Mouse (Mus musculus): ENCODE results near the gene Myo7a. TPM values are rescaled to one million over a fixed set of nuclear protein-coding genes. Genes with fewer than 3 reads are reported as not detected.

Myo7a gene
- total RNA-seq, 2 experiments from 2014 or later: 5.3 to 5.8 TPM

GRCm38 (mm10) chr7:98145402-98145801 lies 26.1 kb upstream of the Myo7a start, which contains the start of gene Omp:
Omp (minus strand) TSS chr7:98145502.
- intact Hi-C loops (cut with DNase I): no loop called here
- no peak for DNase-seq

GRCm38 (mm10) chr7:98142648-98143047 lies 23.3 kb upstream of the Myo7a start:
- intact Hi-C loops (cut with DNase I): no loop called here
- DNase-seq: no peak

DNA sequence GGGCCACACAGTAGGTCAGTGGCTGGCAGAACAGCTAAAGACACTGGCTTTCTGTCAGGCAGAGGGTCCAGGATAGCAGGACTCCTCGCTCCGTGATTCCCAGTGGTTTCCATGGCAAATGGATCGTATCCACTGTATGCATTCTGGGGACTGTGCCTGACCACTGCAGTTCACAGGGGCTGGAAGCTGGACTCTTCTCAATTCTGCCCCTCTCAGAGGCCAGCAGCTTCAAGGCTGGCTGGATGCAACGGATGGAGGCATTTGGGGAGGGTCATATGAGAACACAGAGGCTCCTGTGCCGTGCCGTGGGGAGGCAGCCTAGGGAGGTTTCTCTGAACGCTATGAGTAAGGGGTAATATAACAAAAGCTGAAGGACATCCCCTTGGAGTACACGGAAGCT lies 22.9 kb upstream of the Myo7a start:
- DNase-seq: no peak
- intact Hi-C loops (cut with DNase I): no loop called here

- intact Hi-C loops (cut with DNase I): no loop called here
- no peak for DNase-seq
These were observed 21.9 kb upstream of the Myo7a start for GRCm38 (mm10) chr7:98141206-98141605.

GRCm38 (mm10) chr7:98140597-98140996 lies 21.3 kb upstream of the Myo7a start:
- intact Hi-C loops (cut with DNase I): no loop called here
- DNase-seq: no peak

DNA sequence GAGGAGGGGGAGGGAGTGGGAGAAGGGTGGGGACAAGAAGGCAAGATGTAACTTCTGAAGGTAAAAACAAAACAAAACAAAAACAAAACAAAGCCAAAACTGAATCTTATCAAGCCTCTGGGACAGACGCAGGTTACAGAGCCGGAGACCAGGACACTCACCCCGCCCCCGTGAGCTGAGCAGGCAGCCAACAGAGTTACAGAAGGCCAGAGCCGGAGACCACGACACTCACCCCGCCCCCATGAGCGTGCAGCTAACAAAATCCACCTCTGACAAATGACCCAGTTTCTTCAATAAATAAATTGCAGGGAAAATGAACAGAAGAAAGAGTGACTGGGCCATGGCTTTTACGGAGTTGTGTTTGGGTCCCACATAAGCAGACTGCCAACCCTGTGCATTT lies 19.9 kb upstream of the Myo7a start:
- no peak for DNase-seq
- intact Hi-C loops (cut with DNase I): no loop called here

DNA sequence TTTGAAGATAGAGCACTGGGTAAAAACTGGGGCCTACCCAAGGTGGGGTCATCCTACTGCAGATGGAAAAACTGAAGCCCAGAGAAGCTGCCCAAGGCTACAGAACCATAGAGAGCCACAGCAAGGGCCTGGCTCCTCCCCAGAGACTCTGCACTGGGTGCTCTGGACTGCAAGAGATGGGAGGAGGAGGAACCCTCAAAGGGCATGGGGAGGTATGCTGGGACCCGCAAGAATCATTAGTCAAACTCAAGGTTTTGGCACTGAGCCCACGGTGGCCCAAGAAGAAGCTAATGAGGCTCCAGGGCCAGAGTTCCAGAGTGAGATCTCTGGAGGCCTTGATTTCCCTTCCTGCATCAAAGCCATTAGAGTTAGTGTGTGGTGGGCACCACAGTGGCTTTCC lies 18.7 kb upstream of the Myo7a start:
- DNase-seq: no peak
- intact Hi-C loops (cut with DNase I): no loop called here

DNA sequence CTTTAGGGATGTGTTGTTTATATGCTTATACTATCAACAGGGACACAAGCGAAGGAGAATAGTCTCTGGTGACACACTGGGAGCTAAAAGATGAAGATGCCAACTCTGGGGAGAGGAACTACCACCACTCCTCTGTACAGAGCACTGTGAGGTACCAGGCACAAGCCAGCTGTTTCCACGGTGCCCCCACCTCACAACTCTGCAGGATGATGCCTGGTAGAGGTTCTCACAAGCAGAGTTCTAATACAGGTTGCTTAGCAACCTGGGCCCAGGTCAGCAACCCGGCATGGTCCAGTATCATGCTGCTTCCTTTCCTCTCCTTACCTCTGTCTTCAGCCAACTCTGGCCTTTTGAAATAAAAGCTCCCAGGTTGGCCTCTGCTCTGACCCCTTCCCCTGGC lies 18.3 kb upstream of the Myo7a start:
- DNase-seq: no peak
- intact Hi-C loops (cut with DNase I): no loop called here

DNA sequence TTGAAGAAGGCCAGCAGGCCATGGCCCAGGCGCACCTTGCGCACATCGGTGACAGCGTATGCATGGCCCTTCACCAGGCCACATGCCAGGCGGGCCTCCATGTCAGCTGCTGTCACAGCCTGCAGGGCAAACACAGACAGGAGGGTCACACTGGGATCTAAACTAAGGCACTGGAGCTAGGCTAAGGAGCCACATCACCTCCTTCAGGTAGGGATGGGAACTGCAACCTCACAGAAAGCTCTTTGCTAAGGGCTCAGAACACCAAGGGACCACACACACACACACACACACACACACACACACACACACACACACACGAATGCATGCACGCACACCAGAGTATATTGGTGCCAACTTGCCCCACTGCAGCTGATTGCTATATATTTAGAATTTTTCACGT lies 12.4 kb upstream of the Myo7a start:
- no peak for DNase-seq
- intact Hi-C loops (cut with DNase I): no loop called here

DNA sequence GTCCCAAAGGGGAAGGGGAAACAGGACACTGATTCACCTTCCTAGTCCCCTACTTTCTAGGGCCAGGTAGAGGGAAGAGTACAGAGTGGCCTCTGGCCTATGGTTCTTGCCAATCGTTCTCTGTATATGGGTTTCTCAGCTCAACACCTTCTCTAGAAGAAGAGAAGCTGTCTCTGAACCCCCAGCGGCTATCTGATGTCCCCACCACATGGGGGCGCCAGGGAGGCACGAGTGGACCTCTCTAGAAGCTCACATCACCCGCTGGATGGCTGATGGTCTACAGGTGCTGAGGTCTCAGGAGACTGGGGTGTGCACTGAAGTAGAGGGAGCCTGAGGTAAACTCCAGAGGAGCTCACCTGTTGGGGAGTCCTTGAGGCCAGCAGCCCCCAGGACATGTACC lies 6.1 kb upstream of the Myo7a start:
- peak in 1 of 2 experiments; percentile 30 for DNase-seq
- intact Hi-C loops (cut with DNase I): no loop called here

GRCm38 (mm10) chr7:98124701-98125100 lies 5.4 kb upstream of the Myo7a start:
- DNase-seq: no peak
- intact Hi-C loops (cut with DNase I): no loop called here

DNA sequence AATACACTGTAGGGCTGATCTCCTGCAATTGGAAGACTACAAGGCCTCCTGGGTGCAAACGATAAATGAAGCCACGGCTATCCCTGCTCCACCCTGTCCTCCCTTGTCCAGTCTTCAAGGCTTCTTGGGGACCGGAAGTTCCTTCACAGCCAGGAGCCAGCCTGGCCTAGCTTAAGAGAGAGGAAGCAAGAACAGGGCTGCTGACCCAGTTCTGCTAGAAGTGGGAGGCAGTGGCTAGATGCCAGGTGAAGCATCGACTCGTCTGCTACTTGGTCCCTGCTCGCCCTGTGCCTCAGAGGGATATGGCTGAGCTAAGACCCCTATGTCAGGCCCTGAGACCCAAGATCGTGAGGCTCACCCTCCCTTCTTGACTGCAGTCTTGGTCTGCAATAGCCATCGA lies 2.3 kb upstream of the Myo7a start:
- no peak for DNase-seq
- intact Hi-C loops (cut with DNase I): no loop called here

DNA sequence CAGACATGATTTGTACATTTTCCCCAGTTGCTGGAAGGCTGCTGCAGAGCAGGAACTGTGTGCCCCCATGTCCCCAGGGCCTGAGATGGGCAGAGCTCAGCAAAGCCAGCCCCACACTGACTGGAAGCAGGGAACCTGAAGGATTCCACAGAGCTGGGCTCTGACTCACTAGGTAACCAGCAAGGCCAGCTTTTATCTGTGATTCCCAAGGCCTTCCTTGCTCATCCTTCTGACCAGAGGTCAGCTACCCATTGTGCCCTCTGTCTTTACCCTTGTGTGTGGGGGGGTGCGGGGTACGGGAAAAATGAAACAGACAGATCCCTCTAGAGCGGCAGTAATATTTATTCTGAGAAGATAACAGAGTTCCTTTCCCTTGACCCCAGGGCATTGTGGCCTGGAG lies 1.9 kb upstream of the Myo7a start:
- intact Hi-C loops (cut with DNase I): no loop called here
- no peak for DNase-seq

- peak; percentile 74 to 81 for DNase-seq
- intact Hi-C loops (cut with DNase I): loop anchor here (1.0 kb wide), 2 partner anchors 17 to 49 kb away; no protein-coding TSS in a partner anchor
These were observed 1.0 kb upstream of the Myo7a start for GRCm38 (mm10) chr7:98120325-98120724.

- intact Hi-C loops (cut with DNase I): loop anchor here (1.0 kb wide), 2 partner anchors 17 to 49 kb away; no protein-coding TSS in a partner anchor
- DNase-seq: no peak
These were observed 573 bp upstream of the Myo7a start for GRCm38 (mm10) chr7:98119961-98120232.

- DNase-seq: peak; percentile 67 to 75
- intact Hi-C loops (cut with DNase I): loop anchor here (1.0 kb wide), 1 partner anchor 12 kb away; no protein-coding TSS in a partner anchor
These were observed 2.2 kb downstream of the Myo7a start for GRCm38 (mm10) chr7:98117012-98117660.

GRCm38 (mm10) chr7:98114656-98115055 lies 4.7 kb downstream of the Myo7a start:
- intact Hi-C loops (cut with DNase I): no loop called here

DNA sequence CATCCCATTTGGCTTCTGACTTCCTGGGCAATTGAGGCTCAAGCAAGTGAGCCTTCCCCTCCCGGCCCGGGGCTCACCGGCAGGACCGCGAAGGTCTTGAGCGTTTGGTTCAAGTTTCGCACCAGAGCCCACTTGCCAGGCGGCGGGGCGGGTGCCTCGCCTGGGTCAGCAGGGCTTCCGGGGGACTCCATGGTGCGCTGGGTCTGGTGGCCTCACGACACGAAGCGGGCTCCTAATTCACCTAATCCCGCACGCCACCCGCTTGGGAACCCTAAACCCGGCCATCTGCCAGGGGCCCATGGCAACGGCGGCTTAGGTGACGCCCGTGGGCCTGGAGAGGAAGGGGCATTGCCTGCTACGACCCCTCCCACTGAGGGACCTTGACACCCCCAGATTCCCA lies 8.1 kb downstream of the Myo7a start:
- intact Hi-C loops (cut with DNase I): no loop called here
- DNase-seq: no peak

More at GRCm38 (mm10) chr7:98114656-98115055, 4.7 kb downstream of the Myo7a start:
- DNase-seq: no peak

- no peak for DNase-seq
- intact Hi-C loops (cut with DNase I): no loop called here
These were observed 9.6 kb downstream of the Myo7a start for GRCm38 (mm10) chr7:98109771-98110170.

GRCm38 (mm10) chr7:98108636-98109430 lies 10.5 kb downstream of the Myo7a start:
- intact Hi-C loops (cut with DNase I): no loop called here
- no peak for DNase-seq

- intact Hi-C loops (cut with DNase I): no loop called here
- no peak for DNase-seq
These were observed 13.1 kb downstream of the Myo7a start for GRCm38 (mm10) chr7:98106272-98106671.

Measured in heart, postnatal 36 days (tissue).